Mouse (Mus musculus): ENCODE data around the gene Mapk12.

DNA sequence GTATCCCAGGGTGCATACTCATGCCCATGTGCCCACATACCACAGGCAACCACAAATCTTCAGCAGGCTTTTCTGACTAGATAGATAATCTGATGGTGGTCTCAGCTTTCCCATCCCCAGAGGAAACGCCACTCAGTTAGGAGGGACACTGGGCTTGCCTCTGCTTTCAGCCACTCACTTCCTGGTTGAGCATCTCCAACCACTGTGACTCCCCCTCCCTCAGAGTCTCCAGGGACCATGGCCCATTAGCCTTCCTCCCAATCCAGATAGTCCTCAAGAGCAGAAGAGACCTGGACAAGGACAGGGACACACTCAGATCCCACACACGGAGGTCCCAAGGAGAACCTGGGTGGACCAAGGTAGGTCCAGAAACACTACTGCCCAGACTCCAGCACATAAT is 2.6 kb upstream of the Mapk12 start:
- TF ChIP-seq ZNF384 (IDR thresholded peaks at IDR 0.05; ENCODE audit: low read depth, low read length): no peak
- TF ChIP-seq HCFC1 (IDR thresholded peaks at IDR 0.05; ENCODE audit: borderline replicate concordance, insufficient read depth, low read length): no peak
